Mouse (Mus musculus): ENCODE data around the gene Abcc3.

Gene Abcc3

DNA sequence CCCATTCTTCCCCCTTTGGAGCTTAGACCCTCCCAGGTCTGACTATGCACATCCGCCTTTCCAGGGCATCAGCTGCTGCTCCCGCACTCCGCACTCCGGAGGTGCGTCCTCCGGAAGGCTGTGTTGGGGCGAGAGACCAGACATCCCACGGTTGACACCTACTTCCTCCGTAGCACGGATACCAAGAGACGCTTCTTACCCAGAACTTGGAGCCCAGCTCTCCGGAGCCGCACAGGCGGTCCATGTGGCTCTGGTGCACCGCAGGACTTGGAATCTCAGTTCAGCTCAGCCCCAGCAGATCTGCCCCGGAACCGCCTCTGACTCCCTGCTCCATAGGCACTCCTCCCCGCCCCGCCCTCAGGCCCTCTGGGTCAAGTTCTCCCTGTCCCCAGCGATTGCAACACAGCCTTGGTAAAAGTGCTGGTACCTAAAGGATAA is at the start of gene Abcc3:
Gene Abcc3 (minus strand): TSS at position 326 of the 438 bp plus-strand sequence.
- peak; percentile 31 for DNase-seq (ENCODE audit: low spot score)

DNA sequence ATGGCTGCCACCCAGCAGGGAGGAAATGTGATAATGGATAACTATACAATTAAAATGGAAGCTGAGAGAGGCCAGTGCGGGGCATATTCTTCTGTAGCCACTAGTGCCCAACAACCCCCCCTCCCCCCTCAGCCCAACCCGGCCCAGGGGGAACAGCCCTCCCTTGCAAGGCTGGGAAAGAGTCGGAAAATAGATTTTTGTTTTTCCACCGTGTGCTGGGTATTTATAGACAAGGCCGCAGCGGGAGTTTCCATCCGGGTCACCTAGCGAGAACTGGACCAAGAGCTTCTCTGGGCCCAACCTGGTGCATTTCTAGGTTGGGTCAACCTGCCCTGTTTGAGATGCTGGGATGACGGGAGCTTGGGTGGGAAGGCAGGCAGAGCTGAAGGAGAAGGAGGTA is 49.0 kb upstream of the Abcc3 start:
- no peak for DNase-seq (ENCODE audit: low spot score)

DNA sequence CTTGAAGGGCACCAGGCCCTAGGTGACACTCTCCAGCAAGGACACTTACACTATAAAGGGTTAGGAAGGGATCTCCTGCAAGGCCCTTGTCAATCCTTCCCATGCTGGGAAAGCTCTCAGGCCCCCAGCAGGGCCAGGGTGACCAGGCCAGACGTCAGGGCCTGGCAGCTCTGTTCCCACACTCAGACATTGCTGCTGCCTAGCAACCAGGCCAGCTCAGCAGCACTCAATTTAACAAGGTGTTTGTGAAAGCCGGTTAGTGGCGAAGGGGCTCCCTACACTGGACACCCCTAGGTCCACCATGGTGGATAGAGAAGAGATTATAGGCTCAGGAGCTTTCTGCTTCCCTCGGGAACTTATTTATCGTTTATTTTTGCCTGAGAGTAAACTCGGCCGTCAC is 48.3 kb upstream of the Abcc3 start:
- peak; percentile 54 for DNase-seq (ENCODE audit: low spot score)

DNA sequence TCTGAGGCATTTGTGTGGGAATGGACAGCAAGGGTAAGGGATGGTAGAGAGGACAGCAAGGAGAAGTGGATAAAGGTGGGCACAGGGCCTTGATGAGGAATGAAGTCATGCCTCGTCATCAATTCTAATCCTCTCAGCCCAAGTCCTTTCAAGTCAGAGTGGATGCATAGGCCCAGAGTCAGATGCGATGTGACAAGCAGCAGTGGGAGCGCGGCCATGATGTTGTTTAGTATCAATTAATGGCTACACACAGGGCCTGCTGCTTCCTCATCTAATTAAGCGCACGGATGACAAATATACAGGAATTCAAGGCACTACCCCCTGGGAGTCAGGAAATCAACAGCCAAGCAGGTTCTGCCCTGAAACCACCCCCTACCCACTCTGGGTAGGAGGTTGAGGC is 47.6 kb upstream of the Abcc3 start:
- no peak for DNase-seq (ENCODE audit: low spot score)

DNA sequence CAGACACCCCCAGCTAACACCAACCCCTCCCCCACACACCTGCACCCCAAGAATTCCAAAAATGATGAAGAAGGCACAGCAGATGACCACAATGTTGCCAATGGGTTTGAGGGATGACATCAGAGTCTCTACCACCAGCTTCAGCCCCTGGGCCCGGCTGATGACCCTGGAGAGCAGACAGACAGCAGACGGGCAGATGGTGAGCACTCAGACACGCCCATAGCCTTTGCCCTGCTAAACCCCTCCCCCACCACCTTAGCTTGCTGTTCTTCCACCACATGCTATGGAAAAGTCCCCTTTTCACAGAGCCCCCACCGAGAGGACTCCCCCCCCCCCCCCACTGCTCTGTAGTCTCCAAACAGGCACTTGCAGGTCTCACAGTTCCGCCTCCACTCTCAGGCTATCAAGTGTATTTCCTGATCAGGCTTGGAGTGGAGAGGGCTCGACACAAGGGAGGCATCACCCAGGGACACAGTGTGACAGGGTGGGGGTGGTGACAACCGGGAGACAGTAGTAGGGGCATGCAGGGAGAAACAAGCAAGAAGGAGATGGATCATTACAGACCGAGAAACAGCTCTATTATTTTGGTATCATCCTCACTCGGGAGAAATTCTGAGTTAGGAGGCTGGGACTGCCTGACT is 36.3 kb upstream of the Abcc3 start:
- DNase-seq (ENCODE audit: low spot score) = peak; percentile 64

DNA sequence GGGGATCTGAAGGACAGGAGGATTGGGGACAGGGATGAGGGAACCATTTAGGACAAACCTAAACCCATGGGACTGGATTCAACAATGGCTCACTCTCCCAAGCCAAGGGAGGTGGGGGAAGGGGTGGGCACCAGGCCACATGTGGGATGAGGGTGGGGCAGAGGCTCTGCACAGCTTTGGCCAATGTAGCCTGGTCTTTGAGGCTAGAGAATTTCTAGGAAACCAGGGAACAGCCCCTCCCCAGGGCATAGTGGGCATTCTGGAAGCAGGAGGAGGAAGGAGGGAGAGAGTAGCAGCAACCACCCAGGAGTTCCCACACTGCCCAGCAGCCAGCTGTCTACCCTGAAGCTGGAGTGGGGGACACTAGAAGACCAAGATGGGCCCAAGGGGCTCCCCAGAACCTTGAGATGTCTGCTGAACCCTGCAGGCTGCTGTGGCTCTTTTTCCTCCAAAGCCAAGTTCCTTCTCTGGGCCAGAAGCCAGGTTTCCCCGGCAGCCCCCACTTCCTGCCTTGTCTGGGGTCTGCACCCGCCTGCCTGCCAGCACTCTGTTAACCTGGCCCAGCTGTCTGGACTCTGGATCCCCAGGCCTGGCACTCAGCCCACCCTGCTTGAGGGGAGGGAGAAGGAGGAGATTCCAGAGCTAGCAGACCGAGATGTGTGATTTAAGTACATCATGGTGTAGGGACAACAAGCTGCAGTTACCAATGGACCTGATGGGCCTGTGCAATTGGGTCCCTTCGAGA is 35.5 kb upstream of the Abcc3 start:
- DNase-seq (ENCODE audit: low spot score) = peak; percentile 41

DNA sequence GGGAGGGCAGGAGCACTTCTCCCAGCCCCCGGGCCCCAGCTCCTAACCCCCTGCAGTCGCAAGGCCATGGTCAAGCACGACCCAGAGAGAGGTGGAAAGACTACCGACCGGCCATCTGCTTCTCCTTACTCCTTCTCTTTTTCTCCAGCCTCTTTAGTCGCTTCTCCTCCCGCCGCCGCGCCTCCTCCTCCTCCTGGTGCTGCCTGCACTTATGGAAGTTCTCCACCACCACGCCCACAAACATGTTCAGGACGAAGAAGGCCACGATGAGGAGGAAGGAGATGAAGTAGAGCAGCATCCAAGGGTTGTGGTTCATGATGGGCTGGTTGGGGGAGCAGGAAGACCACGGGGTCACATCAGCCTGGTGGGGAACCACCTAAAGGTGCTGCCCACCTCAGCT is 32.9 kb upstream of the Abcc3 start:
- DNase-seq (ENCODE audit: low spot score) = no peak

DNA sequence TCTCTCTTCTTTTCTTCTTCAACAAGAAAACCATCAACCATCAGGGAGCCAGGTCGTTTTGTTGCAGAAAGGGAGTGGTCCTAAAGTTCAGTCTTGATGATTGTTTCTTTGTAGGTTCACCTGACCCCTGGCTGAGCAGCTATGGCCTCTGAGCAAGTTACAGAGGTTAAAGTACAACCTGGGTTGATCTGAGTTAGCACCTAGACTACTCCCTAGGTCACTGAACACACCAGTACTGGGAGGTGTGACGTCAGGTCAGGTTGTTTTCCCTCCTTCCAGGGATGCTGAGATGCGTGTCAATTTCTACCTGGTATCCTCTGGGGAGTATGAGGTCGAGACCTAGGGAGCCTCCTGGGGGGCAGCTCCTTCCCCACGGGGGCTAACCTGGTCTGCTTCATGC is 32.4 kb upstream of the Abcc3 start:
- no peak for DNase-seq (ENCODE audit: low spot score)

DNA sequence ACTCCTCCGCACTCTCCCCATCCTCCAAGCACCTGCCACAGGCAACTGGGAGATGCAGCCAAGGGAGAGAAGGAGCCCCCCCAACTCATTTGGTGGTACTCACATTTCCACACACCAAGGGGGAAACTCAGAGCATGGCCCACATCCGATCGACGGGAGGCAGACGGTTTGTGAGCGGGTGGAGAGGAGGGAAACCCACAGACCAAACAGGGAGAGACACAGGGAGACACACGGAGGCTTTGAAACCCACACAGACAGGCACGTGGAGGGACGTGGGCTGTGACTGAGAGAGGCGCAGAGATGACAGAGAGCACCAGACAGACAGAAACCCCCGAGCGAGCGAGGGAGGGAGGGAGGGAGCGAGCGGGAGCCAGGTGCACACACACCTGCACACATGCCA is 31.6 kb upstream of the Abcc3 start:
- no peak for DNase-seq (ENCODE audit: low spot score)

DNA sequence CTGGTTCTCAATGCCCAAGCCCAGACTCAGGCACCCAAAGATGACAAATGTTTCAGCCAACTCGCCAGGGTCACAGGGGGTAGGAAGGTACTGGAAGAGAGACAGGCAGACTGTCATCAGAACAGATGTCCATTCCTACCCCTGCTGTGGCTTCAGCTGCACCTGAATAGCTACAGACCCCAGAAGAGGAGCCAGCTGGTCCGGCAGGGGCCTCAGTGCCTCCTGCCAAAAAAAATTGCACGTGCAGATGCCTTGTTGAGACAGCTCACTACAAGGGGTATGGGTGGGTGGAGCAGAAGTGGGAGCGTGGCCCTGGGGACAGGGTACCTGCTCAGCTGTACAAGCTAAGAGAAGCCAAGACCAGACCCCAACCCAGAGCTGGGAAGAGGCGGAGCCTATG is 31.1 kb upstream of the Abcc3 start:
- DNase-seq (ENCODE audit: low spot score) = no peak

DNA sequence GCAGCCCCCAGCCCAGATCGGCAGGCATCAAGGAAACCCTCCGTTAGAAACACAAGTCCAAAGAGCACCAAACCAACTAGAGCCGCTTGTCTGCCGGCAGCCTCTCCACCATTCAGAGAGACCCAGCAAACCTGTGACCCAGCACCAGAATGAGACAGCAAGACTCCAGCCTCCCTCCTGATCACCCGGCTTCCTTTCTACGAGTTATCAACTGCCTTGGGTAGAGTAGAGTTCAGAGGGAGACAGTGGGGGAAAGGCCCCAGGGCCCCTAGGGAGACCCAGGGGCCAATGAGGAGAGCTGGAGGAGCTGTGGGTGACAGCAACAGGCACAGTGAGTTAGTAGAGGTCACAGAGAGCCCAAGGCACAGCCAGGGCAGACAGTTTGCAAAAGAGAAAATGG is 28.2 kb upstream of the Abcc3 start:
- DNase-seq (ENCODE audit: low spot score) = no peak

DNA sequence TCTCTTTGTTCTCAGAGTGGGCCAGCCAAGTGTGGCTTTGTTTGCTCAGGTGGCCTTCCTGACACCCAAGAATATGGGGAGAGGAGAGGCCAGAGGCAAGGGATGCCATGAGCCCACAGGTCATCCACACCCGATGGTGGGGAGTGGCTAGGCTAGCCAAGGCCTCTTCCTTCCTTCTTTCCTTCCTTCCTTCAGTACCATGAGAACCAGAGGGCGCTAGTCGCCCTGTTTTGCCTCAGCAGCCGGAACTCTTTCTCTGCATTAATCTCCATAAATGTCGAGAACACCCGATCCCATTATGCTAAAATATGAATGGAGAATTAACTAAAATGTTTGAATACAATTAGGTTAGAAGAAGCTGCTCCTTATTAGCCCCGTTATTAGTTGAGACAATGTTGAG is 27.5 kb upstream of the Abcc3 start:
- peak; percentile 52 for DNase-seq (ENCODE audit: low spot score)

DNA sequence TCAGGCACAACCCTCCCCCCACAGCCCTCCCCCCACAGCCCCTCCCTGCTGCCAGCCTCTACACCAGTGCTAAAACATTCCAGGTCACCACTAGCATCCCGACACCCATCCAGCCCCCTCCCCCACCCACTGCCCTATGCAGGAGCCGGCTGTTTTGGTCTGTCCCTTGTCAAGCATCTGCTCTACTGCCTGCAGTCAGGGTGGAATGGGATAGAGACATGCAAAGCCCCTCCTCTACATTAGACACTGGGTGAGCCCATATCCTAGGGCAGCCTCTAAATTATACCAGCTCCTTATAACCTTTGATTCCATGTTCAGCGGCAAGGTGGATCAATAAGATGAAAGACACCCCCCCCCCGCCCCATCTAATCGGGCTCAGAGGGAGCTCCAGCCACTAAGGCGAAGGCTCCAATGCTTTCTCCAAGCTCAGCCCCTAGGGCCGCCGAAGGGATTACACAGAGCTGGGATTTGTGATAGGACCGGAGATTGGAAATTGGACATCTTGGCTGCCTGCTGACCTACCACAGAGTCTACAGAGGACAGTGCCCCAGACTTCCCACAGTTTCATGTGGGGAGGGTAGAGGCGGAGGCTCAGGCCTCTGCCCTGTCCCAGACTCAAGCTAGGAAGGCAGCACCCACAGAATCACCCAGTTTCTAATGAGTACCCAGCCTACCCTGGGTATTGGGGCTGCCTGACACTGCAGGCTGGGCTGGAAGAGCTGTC is 26.4 kb upstream of the Abcc3 start:
- DNase-seq (ENCODE audit: low spot score) = no peak

DNA sequence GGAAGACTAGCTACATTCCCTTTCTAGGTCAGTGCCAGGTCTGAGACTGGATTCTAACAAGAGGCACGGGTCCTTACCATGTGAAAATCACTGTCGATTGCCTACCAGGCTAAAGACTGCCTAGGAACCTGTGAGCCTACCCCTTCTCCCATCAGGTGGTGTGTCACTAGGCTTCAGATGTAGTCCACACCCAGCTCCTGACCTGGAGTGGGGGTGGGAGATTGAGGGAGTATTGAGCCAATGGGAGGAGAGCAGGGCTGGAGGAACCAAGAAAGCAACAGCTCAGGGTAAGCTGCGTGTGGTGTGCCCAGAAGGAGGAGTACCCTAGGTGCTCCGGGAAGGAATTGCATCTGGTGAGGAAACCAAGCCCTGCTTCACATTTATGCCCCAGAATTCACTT is 21.2 kb upstream of the Abcc3 start:
- no peak for DNase-seq (ENCODE audit: low spot score)

DNA sequence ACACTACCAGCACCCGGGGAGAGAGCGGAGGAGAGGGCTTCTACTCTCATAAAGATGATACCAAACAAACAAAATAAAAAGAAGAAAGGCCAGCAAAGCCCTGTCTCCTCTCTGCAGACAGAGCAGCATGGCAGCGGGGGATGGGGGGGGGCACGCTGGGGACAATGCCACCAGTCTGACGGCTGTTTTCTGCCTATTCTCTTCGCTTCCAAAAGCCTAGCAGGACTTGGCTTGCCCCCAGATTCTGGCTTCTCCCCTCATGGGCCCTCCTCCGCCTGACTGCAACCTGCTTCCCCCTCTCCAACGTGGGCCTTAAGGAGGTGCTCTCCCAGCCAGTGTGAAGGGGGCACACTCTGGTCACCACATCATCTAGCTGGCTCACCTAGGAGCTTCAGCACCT is 20.7 kb upstream of the Abcc3 start:
- DNase-seq (ENCODE audit: low spot score) = no peak

DNA sequence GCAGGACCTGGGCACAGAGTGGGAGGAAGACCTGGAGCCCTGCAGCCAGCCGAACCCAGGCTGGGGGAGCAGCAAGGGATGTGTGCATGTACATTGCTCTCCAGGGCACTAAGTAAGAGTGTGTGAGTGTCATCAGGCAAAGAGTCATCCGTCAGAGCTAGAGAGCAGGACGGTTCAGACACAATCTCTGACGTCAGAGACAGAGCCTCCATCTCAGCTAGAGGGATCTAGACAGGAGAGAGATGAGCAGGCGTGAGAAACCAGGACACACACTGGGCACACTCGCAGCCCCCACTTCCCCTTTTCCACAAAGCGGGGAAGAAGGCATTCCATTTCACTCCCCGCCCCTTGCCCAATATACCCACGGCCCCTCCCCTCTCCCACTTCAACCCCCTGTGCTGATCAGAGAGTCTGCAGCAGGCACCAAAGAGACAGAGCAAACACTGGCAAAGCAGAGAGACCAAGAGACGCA is 20.2 kb upstream of the Abcc3 start:
- DNase-seq (ENCODE audit: low spot score) = no peak

DNA sequence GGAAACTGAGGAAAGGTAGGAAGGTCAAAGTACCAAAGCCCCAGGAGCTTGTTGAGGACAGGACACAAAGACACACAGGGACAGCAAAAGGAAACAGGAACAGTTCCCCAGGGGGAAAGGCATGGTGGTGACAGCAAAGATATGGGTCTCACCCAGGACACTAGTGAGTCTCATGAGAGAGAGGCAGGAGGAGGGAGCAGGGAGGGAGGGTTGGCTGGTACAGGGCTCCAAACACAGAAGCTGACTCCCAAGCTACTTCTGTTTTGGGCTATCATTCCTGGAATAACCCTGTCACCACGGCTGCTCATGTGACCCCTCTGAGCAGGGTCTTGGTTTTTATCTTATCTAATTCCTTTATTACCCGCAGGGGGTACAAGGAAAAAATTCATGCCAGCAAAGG is 19.8 kb upstream of the Abcc3 start:
- no peak for DNase-seq (ENCODE audit: low spot score)

DNA sequence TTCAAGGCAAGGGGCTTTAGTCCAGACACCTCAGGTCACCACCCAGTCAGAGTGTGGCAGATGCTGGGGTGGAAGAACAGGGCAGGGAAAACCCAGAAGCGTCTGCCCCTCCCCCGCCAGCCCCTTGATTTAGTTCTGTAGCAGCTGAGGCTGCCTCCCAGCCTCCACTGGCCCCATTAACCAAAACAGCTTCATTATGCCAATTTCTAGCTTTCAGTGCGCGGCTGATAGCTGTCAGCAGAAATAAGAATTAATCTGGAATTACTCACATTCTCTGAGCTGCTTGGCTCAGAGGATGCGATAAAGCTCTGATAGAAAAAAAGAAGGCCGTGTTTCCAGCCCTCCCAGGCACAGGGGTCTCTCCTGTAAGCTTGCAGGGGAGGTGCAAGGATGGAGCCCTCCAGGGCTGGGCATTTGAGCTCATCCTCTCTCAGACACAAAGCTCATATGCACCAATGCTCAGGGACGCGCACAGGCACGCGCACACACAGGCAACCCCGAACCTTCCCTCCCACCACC is 15.1 kb upstream of the Abcc3 start:
- DNase-seq (ENCODE audit: low spot score) = peak; percentile 36

DNA sequence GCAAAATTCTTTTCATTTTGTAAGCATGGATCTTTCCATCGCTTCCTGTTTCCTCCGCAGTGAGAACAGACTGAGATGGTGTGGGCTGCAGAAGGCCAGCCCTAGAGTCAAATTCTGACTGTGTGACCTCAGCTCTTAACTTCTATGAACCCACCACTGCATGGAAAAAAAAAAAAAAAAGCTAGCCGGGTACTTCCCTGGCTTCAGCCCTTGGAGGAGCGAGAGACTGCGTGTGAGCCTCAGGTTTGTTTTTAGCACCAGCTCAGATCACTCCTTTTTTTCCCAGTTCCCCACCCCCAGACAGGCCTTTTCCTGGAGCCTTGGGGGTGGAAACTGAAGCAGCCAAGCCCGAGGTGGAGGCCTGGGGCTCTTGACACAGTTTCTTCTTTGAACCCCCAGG is 12.6 kb upstream of the Abcc3 start:
- no peak for DNase-seq (ENCODE audit: low spot score)

DNA sequence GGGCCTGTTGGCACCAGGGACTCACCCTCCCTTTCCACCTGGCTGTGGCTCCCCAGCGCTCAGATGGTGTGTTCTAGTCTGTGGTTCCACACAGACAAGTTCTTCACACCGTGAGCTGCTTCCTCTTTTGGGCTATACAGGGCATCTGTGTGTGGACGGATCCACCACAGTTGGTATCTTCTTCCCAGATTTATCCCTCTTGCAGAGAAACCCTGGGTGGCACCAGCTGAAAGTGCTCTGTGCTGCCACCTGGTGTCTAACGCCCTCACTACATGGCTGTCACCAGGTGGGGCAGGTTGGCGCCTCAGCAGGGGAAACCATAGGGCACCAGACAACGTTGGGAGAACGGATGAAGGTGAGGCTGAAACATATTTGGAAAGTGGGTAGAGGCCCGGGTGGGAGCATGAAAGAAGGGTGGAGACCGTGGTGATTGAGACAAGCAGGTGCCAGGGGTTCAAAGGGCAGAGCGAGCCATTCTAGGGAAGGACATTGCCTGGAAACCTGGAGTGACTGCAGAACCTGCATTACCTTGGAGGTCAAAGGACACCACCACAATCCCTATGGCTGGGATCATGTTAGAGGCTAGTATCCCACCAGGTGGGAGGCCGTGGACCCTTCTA is 12.0 kb upstream of the Abcc3 start:
- peak; percentile 82 for DNase-seq (ENCODE audit: low spot score)

DNA sequence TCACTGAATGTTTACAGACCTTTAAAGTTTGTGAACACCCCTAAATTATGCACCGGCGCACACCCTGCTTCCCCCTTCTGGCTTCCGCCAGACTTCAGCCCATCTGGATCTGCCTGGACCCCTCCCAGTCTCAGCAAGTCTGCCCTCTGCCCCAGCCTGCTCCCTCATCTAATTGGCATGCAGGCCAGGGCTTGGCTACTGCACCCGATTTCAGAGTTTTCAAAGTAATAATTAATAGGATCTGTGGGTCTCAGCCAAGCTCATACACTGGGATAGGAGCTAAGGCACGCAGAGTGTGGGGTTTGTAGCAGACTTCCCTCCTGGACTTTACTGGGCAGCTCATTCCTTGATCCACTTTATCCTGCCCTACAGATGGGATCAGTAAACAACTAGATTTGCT is 11.4 kb upstream of the Abcc3 start:
- no peak for DNase-seq (ENCODE audit: low spot score)

DNA sequence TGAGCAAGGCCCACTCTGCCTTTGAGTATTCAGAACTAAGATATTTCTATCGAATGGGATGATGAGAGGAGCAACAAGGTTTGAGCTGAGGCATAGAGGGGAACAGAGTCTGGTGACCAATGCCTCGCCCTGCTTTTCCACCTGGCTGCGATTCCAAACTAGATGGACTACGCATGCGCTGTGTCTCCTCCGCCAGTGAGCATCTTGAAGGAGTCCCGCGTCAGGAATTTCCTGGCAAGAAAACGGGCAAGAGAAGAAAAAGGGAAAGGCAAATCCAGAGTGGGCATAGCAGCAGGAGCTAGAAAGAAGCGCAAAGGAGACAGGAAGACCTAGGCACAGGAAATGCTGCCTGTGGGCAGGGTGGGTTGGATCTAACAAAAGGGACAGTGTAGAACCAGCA is 11.0 kb upstream of the Abcc3 start:
- DNase-seq (ENCODE audit: low spot score) = no peak

Measured in embryo, embryonic 10 days (tissue).